Mouse (Mus musculus) ES-E14 (cell line): ENCODE results near the gene Slk. TPM values are rescaled to one million over a fixed set of nuclear protein-coding genes. Genes with fewer than 3 reads are reported as not detected.

Source experiments
- DNase-seq: peaks from one replicate; pipeline ENCODE4 v3.0.0-alpha.2; 2013; ENCODE audit warnings: low read depth, low spot score
- H3K27ac ChIP-seq: 2 replicates; pipeline ENCODE4 v1.5.1; 2012; ENCODE audit warnings: low read depth, mild to moderate bottlenecking, low read length, moderate library complexity, mixed read lengths; ENCODE audit not compliant: poor library complexity, insufficient read depth, severe bottlenecking
- H3K36me3 ChIP-seq: 2 replicates; pipeline ENCODE4 v1.6.1; 2012; ENCODE audit warnings: mild to moderate bottlenecking, low read length, moderate library complexity, mixed read lengths; ENCODE audit not compliant: control insufficient read depth, poor library complexity, insufficient read depth, severe bottlenecking
- H3K4me1 ChIP-seq, 2 experiments: fragments of 150-350 bp in 1 of 2; sonication (generic) in 1 of 2; 2 replicates each; pipeline ENCODE4 v1.6.1; 2012; ENCODE audit warnings: low read length in 2 of 2, mild to moderate bottlenecking in 1 of 2, mixed read lengths in 1 of 2; ENCODE audit not compliant: control insufficient read depth in 2 of 2, insufficient read depth in 2 of 2, poor library complexity in 1 of 2
- H3K4me3 ChIP-seq, 2 experiments: fragments of 150-350 bp in 1 of 2; sonication (generic) in 1 of 2; 2 replicates each; pipeline ENCODE4 v1.5.1; 2012; ENCODE audit warnings: low read length in 2 of 2, low read depth in 1 of 2, mild to moderate bottlenecking in 1 of 2, mixed read lengths in 1 of 2; ENCODE audit not compliant: insufficient read depth in 1 of 2, poor library complexity in 1 of 2, severe bottlenecking in 1 of 2
- H3K9ac ChIP-seq: 2 replicates; pipeline ENCODE4 v1.6.1; 2012; ENCODE audit warnings: low read depth, mild to moderate bottlenecking, low read length, mixed read lengths; ENCODE audit not compliant: poor library complexity, insufficient read depth, severe bottlenecking
- H3K9me3 ChIP-seq: fragments of 150-350 bp; sonication (generic); 2 replicates; pipeline ENCODE4 v1.6.1; 2012; ENCODE audit warnings: low read depth, mild to moderate bottlenecking, low read length; ENCODE audit not compliant: control insufficient read depth, insufficient read depth
- CHD2 ChIP-seq: IDR thresholded peaks from 2 replicates; pipeline ENCODE4 v1.6.1; 2014; ENCODE audit warnings: mild to moderate bottlenecking, low read depth, low read length, inconsistent platforms
- HCFC1 ChIP-seq: IDR thresholded peaks from 2 replicates; pipeline ENCODE4 v1.6.1; 2012; ENCODE audit warnings: low read length, inconsistent platforms, borderline replicate concordance; ENCODE audit not compliant: insufficient read depth
- MAFK ChIP-seq: IDR thresholded peaks from 2 replicates; pipeline ENCODE4 v1.6.1; 2014; ENCODE audit warnings: mild to moderate bottlenecking, low read depth, low read length, inconsistent platforms; ENCODE audit not compliant: insufficient read depth
- ZC3H11A ChIP-seq: IDR thresholded peaks from 2 replicates; pipeline ENCODE4 v1.6.1; 2012; ENCODE audit warnings: low read depth, mild to moderate bottlenecking, inconsistent platforms, low read length, borderline replicate concordance
- ZNF384 ChIP-seq: IDR thresholded peaks from 2 replicates; pipeline ENCODE4 v1.6.1; 2012; ENCODE audit warnings: low read depth, low read length, inconsistent platforms
- in situ Hi-C, 2 experiments: fragments of 600-800 bp; cut with MboI; formaldehyde crosslinking; loops; one replicate each; pipeline ENCODE4 v1.15.1; 2025; ENCODE audit warnings: low sequenced_read_pairs in 2 of 2, inconsistent platforms in 1 of 2; ENCODE audit not compliant: unreplicated experiment in 2 of 2
- total RNA-seq: library from RNA; depleted of rRNA; stranded (reverse); fragments of 300-350 nt; gene quantifications from 2 replicates; pipeline ENCODE4 v1.2.3, GENCODE M21; 2012

Slk gene
- total RNA-seq, 1 experiment: 23.4 TPM

DNA sequence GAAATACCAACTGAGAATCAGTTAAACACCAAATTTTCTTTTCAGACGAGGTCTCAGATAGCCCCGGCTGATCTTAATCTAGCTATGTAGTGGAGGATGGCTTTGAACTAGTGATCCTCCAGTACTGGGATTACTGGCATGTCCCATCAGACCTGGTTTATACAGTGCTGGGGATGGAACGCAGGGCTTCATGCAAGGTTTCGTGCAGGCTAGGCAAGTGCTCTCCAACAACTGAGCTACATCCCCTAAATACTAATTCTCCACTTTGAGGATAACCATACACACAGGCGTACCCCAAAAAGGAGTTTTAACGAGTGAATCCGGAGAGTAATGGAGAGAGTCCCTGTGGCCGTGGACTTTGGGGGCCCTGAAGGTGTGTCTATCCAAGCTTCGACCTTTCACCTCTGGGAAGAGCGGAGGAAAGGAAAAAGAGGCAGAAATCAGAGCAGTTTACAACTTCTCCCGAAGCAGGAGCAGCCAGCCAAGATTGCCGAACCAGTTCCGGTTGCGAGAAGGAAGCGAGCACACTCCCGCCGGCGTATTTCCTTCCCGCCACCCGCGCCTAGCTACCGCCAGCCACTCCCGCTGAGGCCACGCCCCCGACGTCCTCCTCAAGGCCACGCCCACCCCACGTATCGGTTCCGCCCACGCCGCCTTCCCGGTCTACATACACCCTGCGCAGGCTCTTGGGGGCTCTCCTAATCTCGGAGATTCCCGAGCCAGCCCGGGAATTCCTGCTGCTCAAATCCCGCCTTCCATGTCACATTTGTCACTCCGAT is 42.8 kb upstream of the Slk start:
- peak; percentile 99 for DNase-seq
- in situ Hi-C loops: no loop called here
- Histone ChIP-seq H3K4me3 (peak overlapping the region; percentile 80 to 82), H3K4me1 (peaks cover 6 to 13% of the 10 kb centered on the region in 2 experiments; a peak in 3 of 4 replicates), H3K27ac (peak overlapping the region; percentile 63; the same call in 1 of the 2 replicates), H3K9me3 (no peaks in the 10 kb centered on the region), H3K9ac (peak overlapping the region; percentile 91), H3K36me3 (0 out of 2 replicates have a peak, but pooled peaks cover 2% of the 10 kb centered on the region)
- TF ChIP-seq ZC3H11A (no peak), CHD2 (peak; percentile 93), MAFK (no peak), HCFC1 (no peak)

DNA sequence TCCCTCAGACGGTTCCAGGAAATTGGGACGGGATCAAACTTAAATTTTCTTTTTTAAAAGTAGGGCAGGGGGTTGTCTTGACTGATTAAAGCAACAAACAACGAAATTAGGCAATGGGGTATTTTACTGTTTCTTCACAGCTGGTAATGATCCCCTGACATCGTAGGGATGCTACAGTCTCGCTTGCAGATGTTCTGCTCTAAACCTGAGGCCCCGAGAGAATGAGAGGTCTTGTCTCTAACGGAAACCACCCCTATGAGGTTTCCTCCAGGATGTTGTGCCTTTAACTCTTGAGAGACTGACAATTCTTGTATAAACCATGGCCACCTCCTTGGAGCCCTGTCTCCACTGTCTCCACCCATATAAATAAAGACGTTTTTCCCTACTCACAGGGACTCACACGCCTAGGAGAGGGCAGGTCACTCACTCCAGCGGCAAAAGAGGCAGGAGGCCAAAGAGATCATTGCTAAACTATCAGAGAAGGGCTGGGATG is 42.1 kb upstream of the Slk start, which contains the start of gene Stn1:
Gene Stn1 (minus strand): TSS at position 208 of the 493 bp plus-strand sequence.
- Histone ChIP-seq H3K9me3 (no peaks in the 10 kb centered on the region), H3K4me3 (peak within 1 kb of the TSS; percentile 80 to 82), H3K27ac (peak within 1 kb of the TSS; percentile 63; the same call in 1 of the 2 replicates), H3K4me1 (peaks cover 6 to 13% of the 10 kb centered on the region in 2 experiments; a peak in 3 of 4 replicates), H3K36me3 (0 out of 2 replicates have a peak, but pooled peaks cover 2% of the 10 kb centered on the region), H3K9ac (peak within 1 kb of the TSS; percentile 91)
- in situ Hi-C loops: no loop called here
- no peak for DNase-seq
- TF ChIP-seq CHD2 (no peak), ZNF384 (peak; percentile 92)

DNA sequence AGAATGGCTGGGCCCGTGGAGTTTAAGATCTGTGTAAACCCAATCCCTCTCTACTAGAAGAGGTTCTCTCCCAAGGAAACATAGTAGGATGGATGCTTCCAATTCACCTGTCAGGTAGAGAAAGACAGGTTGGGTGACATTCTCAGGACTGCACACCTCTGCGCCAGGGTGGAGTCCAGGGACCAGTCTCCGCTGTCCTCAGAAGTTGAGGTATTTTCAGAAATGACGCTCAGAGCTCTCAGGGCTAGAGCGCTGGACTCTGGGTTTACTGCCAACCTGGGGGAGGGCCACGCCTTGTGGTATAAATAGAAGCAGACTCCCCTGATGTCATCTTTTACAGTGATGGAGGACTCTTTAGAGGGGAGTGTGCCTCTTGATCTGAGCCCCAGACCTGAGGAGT is 41.6 kb upstream of the Slk start:
- H3K9me3 ChIP-seq: no peaks in the 10 kb centered on the region
- H3K9ac ChIP-seq: no peak overlapping the region
- peaks cover 6 to 13% of the 10 kb centered on the region in 2 experiments; a peak in 3 of 4 replicates for H3K4me1 ChIP-seq
- DNase-seq: no peak
- H3K27ac ChIP-seq: no peak overlapping the region
- TF ChIP-seq ZC3H11A (no peak), MAFK (no peak), HCFC1 (no peak), ZNF384 (no peak), CHD2 (no peak)
- in situ Hi-C loops: no loop called here
- H3K36me3 ChIP-seq: 0 out of 2 replicates have a peak, but pooled peaks cover 2% of the 10 kb centered on the region
- no peak overlapping the region for H3K4me3 ChIP-seq

DNA sequence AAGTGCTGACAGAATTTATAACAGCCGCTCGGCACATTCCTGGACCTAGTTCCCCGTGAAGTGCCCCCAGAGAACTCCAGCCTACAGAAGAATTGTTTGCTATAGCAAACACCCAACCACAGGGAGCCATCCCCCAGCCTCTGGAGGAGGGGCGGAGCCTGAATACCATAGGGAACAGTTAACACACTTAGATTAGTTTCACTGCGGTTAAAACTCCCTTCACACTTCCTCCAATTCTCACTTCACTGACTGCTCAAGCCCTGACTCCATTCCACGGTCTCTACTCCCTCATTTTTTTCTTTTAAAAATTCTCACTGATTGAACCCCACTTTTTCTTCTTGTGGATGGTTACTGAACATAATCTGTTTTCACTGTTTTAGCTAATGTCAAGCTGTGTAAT is 40.7 kb upstream of the Slk start:
- Histone ChIP-seq H3K36me3 (0 out of 2 replicates have a peak, but pooled peaks cover 2% of the 10 kb centered on the region), H3K4me1 (peaks cover 6 to 13% of the 10 kb centered on the region in 2 experiments; a peak in 3 of 4 replicates), H3K27ac (no peak overlapping the region), H3K4me3 (no peak overlapping the region), H3K9ac (no peak overlapping the region), H3K9me3 (no peaks in the 10 kb centered on the region)
- TF ChIP-seq ZNF384 (no peak), MAFK (no peak), CHD2 (no peak), HCFC1 (no peak), ZC3H11A (no peak)
- in situ Hi-C loops: no loop called here
- DNase-seq: no peak
